Mouse (Mus musculus): ENCODE data around the gene Gm47289.

Gene Gm47289

DNA sequence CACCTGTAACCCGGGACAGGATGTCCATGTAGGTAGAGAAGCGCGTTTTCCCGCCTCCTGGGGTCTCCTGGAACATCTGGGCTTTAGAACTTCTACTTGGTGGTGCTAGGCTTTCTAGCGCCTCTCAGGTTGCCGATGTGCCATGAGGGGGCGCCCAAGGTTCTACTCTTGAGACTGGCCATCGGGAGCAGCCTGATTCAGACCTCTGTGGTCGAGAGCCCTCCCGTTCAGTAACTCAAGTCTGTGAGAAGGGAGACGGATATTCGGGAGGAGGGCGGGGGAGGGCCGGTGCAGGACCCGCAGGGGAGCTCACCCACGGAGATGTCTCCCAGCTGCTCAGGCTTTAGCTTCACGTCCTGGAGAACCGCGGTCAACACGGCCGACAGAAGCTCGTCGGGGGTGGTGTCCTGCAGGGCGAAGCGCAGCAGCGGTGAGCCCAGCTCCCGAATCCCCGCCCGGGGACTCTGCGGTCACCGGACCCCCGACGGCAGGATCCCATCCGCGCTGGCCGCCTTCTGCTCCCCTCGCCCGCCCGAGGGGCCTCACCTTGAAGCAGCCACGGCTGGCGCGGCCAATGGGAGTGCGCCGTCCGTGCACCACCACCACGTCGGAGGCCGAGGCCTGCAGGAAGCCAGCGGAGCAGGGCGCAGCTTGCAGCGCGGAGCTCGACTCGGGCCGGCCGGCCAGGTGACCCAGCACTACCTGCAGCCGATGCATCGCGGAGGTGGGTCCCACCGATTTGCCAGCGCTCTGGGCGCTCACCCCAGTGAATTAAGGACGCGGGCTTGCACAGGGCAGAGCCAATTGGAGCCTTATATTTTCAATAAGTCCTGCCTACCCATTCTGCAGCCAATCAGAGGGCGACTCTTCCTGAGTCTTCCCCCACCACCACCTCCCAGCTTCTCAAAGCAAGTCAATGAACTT, 2.4 kb upstream of the Gm47289 start, which contains the start of gene Acaa1b:
TSS of gene Acaa1b (minus strand) at position 816 of the 924 bp plus-strand sequence.
- DNase-seq (ENCODE audit: low read depth, low spot score): peak; percentile 88

GRCm38 (mm10) chr9:119160689-119161088, 1.7 kb downstream of the Gm47289 start:
- DNase-seq (ENCODE audit: low read depth, low spot score): no peak

GRCm38 (mm10) chr9:119164743-119165142, 5.8 kb downstream of the Gm47289 start:
- no peak for DNase-seq (ENCODE audit: low read depth, low spot score)

DNA sequence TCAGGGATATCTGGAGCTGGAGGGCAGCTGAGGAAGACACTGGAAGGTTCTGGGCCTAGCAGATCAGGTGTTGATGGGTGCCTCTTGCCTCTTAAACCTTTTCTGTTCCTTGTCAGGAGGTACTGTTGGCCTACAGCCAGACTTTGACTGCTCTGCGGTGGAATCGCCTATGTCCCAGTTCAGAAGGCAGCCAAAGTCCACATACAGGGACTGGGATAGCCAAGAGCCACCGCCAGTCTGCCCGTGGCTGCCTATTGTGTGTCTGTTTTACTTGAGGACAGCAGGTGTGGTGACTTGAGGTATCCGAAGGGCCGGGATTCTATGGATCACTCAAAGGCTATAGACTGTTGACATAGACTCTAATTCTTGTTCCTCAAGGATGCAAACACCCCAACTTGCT, 6.6 kb downstream of the Gm47289 start:
- DNase-seq (ENCODE audit: low read depth, low spot score): no peak

DNA sequence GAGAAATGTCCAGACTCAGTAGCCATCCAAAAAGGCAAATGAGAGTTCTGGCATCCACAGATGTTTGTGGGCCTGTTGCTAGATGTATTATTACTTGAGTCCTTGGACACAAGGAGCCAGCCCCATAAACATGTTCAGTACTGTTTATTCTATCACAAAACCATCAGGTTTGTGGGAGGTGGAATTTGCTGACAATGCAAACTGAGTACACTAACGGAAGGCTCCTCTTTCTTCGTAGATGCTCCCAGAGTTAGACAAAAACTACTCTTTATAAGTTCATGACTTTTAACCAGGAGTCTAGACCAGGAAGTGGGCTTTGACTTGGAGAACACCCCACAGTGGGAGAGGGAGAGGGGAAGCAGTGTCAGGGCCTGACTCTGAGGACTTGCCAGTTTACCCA, 8.6 kb downstream of the Gm47289 start:
- no peak for DNase-seq (ENCODE audit: low read depth, low spot score)

DNA sequence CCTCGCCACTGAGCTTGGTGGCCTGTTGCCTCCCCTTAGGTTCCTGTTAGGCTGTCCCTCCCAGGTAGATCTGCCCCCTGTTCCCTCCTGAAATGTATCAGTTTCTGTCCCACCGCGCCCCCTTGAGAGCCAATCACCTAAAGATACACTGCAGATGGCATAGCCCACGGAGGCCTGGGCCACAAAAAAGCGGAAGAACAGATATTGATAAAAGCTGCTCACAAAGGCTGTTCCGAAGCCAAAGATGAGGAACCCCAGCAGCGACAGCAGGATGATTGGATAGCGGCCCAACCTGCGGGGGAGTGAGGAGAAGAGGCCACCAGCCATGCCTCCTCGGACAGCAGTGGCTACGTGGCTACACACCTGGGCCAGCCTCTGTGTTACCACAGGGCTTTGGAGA, 20.3 kb downstream of the Gm47289 start:
- DNase-seq (ENCODE audit: low read depth, low spot score): no peak

- no peak for DNase-seq (ENCODE audit: low read depth, low spot score)
Measured at GRCm38 (mm10) chr9:119181241-119181728, 22.3 kb downstream of the Gm47289 start.

GRCm38 (mm10) chr9:119192202-119192990, 33.4 kb downstream of the Gm47289 start:
- DNase-seq (ENCODE audit: low read depth, low spot score): peak; percentile 77

- DNase-seq (ENCODE audit: low read depth, low spot score): peak; percentile 38
Measured at GRCm38 (mm10) chr9:119199151-119199861, 40.3 kb downstream of the Gm47289 start.

GRCm38 (mm10) chr9:119201653-119202052, 42.7 kb downstream of the Gm47289 start:
- DNase-seq (ENCODE audit: low read depth, low spot score): no peak

GRCm38 (mm10) chr9:119203617-119204016, 44.7 kb downstream of the Gm47289 start:
- no peak for DNase-seq (ENCODE audit: low read depth, low spot score)

GRCm38 (mm10) chr9:119205756-119206155, 46.8 kb downstream of the Gm47289 start:
- DNase-seq (ENCODE audit: low read depth, low spot score): no peak

DNA sequence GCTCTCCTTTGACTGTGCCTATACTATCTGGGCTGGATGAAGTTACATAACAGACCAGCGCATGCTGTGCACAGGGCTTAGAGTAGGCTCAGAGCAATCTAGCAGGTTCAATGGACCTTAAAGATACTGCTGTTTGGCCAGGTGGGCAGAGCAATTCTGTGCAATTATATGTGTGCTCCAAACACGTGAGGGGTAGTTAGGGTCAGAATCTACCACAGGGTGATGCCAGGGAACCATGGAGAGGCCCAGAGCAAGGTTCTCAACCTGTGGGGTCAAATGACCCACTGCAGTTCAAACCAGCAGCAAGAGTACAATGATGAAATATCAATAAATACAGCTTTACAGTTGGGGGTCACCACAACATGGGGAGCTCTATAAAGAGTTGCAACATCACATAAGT, 47.7 kb downstream of the Gm47289 start:
- no peak for DNase-seq (ENCODE audit: low read depth, low spot score)

DNA sequence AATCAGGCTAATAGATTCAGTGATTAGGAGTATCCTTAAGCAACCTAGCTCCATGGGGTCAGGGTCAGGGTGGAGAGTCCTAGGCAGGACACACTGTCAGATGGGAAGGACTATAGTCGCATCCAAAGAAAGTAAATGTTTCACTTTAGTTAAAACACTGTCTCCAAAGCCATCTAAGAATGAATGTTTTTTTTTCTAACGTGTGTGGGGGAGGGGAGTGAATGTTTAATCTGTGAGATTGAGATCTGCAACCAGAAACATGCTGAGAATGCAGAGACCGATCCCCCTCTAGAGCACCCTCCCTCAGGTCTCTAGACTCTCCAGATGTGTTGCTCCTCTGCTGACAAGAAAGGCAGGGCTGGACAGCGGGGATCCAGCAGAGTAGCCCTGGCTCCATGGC, 48.2 kb downstream of the Gm47289 start:
- no peak for DNase-seq (ENCODE audit: low read depth, low spot score)

GRCm38 (mm10) chr9:119208998-119209397, 50.0 kb downstream of the Gm47289 start, which contains the start of gene Slc22a13:
Gene Slc22a13 (minus strand): TSS chr9:119209098.
- no peak for DNase-seq (ENCODE audit: low read depth, low spot score)

Measured in ZHBTc4 (cell line).